Mouse (Mus musculus): Measurements from ENCODE around the gene Ppp2ca. TPM values are rescaled to one million over a fixed set of nuclear protein-coding genes. Genes with fewer than 3 reads are reported as not detected.

Gene Ppp2ca
- 75.1 and 78.2 TPM in 2 replicates for total RNA-seq (2021)
- long read RNA-seq, experiment 1, full-length matches to known transcripts = 559 of 596 reads
- long read RNA-seq, experiment 1, partial matches to known transcripts = 29 of 596 reads
- long read RNA-seq, experiment 1, other reads (novel, unspliced or antisense) = 8 of 596 reads
- long read RNA-seq, experiment 2, full-length matches to known transcripts = 348 of 372 reads
- long read RNA-seq, experiment 2, partial matches to known transcripts = 15 of 372 reads
- long read RNA-seq, experiment 2, other reads (novel, unspliced or antisense) = 9 of 372 reads

DNA sequence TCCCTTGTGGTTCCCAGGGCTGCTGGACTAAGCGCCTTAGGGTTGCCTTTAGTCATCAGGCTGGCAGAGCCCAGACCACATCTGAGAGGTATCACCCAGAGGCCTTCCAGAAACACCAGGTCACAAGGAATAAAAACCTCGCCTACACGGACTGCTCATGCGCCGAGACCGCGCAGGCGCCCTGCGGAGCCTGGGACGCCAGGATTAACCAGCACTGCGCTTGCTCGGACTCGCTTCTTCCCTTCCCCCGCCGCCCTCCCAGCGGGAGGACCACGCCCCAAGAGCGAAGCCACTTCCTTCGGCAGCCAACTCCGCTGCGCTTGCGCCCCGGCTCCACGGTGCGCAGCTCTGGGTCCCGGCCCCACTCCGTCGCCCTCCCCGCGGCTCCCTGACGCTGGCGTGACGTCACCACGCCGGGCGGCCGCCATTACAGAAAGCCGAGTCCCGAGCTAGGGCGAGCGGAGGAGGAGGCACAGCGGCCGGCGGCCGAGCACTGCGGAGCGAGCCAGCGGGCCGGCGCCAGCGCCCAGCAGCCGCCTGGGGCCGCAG is at the start of gene Ppp2ca:
Gene Ppp2ca, plus strand, starts transcription at position 284 of the 549 bp plus-strand sequence.
- DNase-seq = peak; percentile 99

GRCm38 (mm10) chr11:52053371-52053770 is 45.1 kb upstream of the Ppp2ca start:
- peak; percentile 48 for DNase-seq

DNA sequence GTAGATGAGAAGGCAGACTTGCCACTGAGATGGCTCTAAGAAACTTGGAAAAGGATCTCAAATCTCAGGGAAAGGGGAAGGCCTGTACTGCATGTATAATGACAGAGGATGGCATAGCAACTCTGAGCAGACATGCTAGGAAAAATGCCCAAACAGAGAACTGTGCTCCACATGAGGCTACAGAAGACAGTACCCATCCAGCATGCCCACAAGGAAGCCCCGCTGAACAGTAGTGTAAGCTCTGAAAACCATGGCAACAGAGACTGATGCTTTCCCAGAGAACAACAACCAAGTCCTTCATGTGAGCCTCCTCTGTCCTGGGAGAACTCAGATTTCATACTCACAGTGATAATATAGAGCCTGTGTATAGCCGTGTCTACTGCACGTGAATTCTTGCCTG is 43.8 kb upstream of the Ppp2ca start:
- no peak for DNase-seq

GRCm38 (mm10) chr11:52056198-52056597 is 42.3 kb upstream of the Ppp2ca start:
- DNase-seq = no peak

- DNase-seq = no peak
These were observed 39.5 kb upstream of the Ppp2ca start for GRCm38 (mm10) chr11:52059001-52059400.

GRCm38 (mm10) chr11:52060315-52060714 is 38.2 kb upstream of the Ppp2ca start:
- DNase-seq = no peak

DNA sequence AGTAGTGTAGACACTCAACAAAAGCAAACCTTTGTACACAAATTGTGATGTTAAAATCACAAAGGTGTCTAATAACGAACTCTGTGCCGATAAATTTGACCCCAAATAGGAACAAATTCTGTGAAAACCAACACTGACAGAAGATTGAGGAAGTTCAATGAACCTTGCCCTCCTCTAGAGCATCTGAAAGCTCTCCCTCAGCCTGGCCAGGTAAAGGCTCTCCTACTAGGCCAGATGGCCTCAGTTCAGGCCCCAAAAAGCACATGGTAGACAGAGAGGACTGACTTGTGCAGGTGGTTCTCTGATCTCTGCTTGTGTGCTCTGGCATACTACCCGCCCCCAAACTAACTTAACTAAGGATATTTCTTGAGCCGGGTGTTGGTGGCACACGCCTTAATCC is 36.1 kb upstream of the Ppp2ca start:
- no peak for DNase-seq

GRCm38 (mm10) chr11:52064398-52064797 is 34.1 kb upstream of the Ppp2ca start:
- no peak for DNase-seq

- DNase-seq = no peak
These were observed 32.6 kb upstream of the Ppp2ca start for GRCm38 (mm10) chr11:52065841-52066240.

- no peak for DNase-seq
These were observed 26.7 kb upstream of the Ppp2ca start for GRCm38 (mm10) chr11:52071768-52072167.

DNA sequence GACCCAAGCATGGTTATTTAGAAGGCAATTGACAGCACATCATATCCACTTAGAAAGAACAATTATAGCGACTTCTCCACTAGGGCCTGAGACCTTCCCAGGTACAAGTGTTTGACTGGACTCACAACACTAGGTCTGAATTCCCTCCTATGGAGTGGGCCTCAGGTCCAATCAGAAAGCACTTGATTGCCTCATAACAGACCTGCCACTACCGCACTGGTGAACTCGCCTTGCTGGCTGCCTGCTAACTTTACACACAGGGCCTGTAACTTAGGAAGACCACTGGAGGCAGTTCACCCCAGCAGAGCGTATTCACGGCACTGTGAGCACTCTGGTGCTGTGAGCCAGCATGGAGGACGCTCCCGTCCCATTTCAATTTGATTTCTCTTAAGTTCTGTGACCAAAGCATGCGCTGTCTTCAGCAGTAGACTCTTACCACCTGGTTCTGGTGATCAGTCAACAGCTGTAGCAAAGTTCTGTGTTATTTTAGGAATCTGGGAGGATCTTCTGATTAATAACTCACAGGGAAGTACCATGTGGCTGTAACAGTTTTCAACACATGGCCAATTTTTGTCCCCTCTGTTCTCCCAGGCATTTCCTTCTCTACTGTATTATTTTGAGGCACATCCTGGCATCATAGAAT is 24.8 kb upstream of the Ppp2ca start:
- no peak for DNase-seq

GRCm38 (mm10) chr11:52074626-52075470 is 23.6 kb upstream of the Ppp2ca start:
- no peak for DNase-seq

GRCm38 (mm10) chr11:52075794-52076633 is 22.5 kb upstream of the Ppp2ca start:
- no peak for DNase-seq

DNA sequence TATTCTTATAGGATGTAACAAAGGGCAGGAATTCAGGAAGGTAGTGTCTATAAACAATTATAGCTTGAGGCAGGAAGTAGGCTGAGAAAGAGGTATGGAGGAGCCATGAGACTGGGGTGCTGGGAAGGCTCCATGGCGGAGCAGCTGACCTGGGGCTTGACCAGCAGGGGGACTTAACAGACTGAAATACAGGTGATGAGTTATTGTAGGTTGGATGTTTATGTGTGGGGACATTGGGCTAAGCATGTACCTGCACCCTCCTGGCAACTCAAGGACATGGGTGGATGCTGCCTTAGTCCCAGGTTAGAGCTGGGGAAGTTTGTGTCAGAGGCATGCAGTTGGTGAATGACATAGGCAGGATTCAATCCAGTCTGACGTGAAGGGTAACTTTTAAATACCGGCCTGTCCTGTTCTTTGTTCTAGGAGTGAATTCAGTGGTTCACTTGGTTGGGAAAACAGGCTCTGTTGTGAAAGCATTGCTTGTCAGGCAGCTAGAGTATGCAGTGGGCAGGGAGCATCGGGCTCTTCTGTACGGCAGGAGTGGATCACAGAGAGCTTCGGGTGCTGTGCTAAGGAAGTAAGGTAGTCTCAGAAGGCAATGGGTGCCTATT is 21.6 kb upstream of the Ppp2ca start:
- DNase-seq = no peak

DNA sequence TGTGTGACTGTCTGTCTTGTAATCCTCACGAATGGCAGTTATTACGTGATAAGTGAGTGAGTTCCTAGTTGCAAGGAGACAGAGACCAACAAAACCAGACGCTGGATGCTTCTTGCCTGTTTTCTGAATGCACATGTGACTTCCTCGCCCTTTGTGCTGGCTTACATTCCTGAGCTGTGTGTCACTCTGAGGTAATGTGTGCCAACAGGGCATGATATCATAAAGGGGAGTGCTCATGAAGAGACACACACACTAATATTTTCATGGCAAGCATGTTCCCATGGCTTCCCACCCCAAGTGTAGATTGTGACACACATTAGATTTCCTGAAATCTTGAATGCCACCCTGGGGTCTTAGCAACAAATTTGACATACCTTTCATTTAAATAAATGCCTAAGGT is 20.5 kb upstream of the Ppp2ca start:
- peak; percentile 72 for DNase-seq

DNA sequence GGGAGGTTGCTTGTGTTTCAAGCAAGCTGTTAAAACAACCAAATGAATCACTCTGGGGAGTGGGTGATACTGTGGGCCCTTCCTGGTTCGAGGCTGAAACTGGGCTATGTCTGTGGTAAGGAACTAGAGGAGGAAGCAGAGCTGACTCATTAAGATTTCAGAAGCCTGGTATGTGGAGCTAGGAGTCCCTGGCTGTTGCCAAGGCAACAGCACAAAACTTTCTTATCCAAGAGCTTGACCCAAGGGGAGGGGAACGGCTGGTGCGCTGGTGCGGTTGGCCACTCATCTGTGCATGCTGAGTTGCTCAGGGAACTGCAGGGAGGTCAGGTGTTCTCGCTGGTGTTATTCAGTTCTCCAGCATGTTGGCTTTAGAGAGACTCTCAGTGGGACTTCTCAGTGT is 18.5 kb upstream of the Ppp2ca start:
- peak; percentile 67 for DNase-seq

DNA sequence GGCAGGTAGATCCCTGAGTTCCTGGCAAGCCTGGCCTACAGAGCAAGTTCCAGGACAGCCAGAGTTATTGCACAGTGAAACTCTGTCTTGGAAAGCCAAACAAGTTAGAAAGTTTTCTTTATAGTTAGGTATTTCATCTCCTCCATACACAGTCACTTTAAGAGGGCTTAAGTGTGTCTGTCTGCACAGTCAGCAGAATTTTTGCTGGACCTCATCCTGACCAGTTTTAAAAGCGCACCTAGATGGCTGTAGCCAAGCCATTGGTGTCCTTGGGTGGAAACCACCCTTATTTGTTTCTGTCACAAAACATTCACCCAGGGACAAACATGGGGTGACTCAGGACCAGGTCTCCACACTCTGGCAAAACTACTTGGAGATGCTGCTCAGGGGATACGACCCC is 17.8 kb upstream of the Ppp2ca start:
- DNase-seq = no peak

GRCm38 (mm10) chr11:52085857-52086203 is 12.7 kb upstream of the Ppp2ca start:
- no peak for DNase-seq

- DNase-seq = no peak
These were observed 12.1 kb upstream of the Ppp2ca start for GRCm38 (mm10) chr11:52086204-52086864.

DNA sequence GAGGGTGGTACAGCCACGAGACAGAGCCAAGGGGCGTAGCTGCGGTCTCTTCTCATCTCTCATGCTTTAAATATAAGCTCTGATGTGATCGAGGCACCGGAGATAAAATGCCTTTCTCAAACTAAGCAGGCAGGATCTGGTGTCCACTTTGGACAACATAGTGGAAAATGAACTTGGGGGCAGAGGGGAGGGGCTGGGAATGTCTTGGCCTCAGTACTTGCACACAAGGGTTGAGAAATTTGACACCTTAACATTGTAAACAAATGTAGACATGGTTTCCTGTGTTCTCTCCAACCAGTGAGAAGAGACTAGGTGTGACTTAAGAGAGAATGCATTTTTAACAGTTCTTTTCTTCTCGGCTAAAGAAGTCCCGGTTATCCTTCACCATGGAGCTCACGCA is 9.2 kb upstream of the Ppp2ca start:
- DNase-seq = no peak

DNA sequence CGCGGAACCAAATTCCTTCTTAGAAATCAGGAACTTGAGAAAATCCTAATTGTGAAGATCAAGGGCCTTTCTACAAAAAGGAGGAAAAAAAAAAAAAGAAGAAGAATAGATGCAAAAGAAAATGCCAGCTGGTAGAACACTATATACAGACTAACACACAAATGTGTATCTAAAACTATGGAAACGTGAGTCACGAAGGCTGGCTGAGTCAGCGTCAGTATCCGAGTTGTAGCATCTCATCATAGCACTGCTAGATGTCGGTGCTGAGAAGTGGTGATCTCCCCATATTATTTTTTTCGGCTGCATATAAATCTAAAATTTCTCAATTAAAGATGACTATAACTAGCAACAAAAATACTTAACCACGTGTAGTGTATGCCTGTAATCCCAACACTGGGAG is 7.2 kb upstream of the Ppp2ca start:
- DNase-seq = no peak
